Mouse (Mus musculus) MEL (cell line): ENCODE data around the gene Rgs6. TPM values are rescaled to one million over a fixed set of nuclear protein-coding genes. Genes with fewer than 3 reads are reported as not detected.

ENCODE experiments used
- DNase-seq: peaks from one replicate; pipeline ENCODE4 v3.0.0; 2011; ENCODE audit warnings: low read depth, low spot score
- H3K27ac ChIP-seq: 2 replicates; pipeline ENCODE4 v1.5.1; 2012; ENCODE audit warnings: low read depth, mild to moderate bottlenecking, control low read depth, low read length, moderate library complexity; ENCODE audit not compliant: control insufficient read depth
- H3K27me3 ChIP-seq, 2 experiments: fragments of 150-350 bp in 1 of 2; sonication (generic) in 1 of 2; 2 replicates each; pipeline ENCODE4 v1.6.1; 2012; ENCODE audit warnings: low read length in 2 of 2, mild to moderate bottlenecking in 2 of 2, improper control_type of control experiment in 1 of 2, moderate library complexity in 1 of 2; ENCODE audit not compliant: insufficient read depth in 2 of 2, control insufficient read depth in 1 of 2
- H3K36me3 ChIP-seq, 2 experiments: 2 replicates each; pipeline ENCODE4 v1.6.1; 2012 to 2014; ENCODE audit warnings: low read length in 2 of 2, improper control_type of control experiment in 1 of 2, inconsistent platforms in 1 of 2, mild to moderate bottlenecking in 1 of 2; ENCODE audit not compliant: insufficient read depth in 2 of 2, control insufficient read depth in 1 of 2
- H3K4me1 ChIP-seq, 2 experiments: fragments of 150-350 bp in 1 of 2; sonication (generic) in 1 of 2; 2 replicates each; pipeline ENCODE4 v1.6.1; 2012; ENCODE audit warnings: low read length in 2 of 2, improper control_type of control experiment in 1 of 2, mild to moderate bottlenecking in 1 of 2; ENCODE audit not compliant: insufficient read depth in 2 of 2, control insufficient read depth in 1 of 2
- H3K4me3 ChIP-seq, 2 experiments: fragments of 150-350 bp in 1 of 2; sonication (generic) in 1 of 2; 2 replicates each; pipeline ENCODE4 v1.5.1; 2012; ENCODE audit warnings: low read depth in 2 of 2, low read length in 2 of 2, mild to moderate bottlenecking in 2 of 2, moderate library complexity in 2 of 2, control low read depth in 1 of 2, improper control_type of control experiment in 1 of 2; ENCODE audit not compliant: control insufficient read depth in 1 of 2, insufficient read depth in 1 of 2
- H3K79me2 ChIP-seq: 2 replicates; pipeline ENCODE4 v1.6.1; 2012; ENCODE audit warnings: mild to moderate bottlenecking, low read length, moderate library complexity; ENCODE audit not compliant: control insufficient read depth, poor library complexity, insufficient read depth
- H3K9ac ChIP-seq: 2 replicates; pipeline ENCODE4 v1.6.1; 2012; ENCODE audit warnings: low read depth, mild to moderate bottlenecking, control low read depth, low read length, moderate library complexity; ENCODE audit not compliant: control insufficient read depth, poor library complexity, severe bottlenecking
- H3K9me3 ChIP-seq: fragments of 150-350 bp; sonication (generic); replicated peaks from 2 replicates; pipeline ENCODE4 v1.6.1; 2012; ENCODE audit warnings: mild to moderate bottlenecking, low read length, improper control_type of control experiment, moderate library complexity; ENCODE audit not compliant: insufficient read depth
- BHLHE40 ChIP-seq: IDR thresholded peaks from 2 replicates; pipeline ENCODE4 v1.6.1; 2012; ENCODE audit warnings: low read depth, mild to moderate bottlenecking, inconsistent platforms, low read length, improper control_type of control experiment, borderline replicate concordance
- CHD1 ChIP-seq: IDR thresholded peaks from 2 replicates; pipeline ENCODE4 v1.6.1; 2012; ENCODE audit warnings: low read depth, mild to moderate bottlenecking, inconsistent platforms, low read length, improper control_type of control experiment
- CHD2 ChIP-seq: IDR thresholded peaks from 2 replicates; pipeline ENCODE4 v1.6.1; 2011; ENCODE audit warnings: low read length, improper control_type of control experiment
- CTCF ChIP-seq, 3 experiments: IDR thresholded peaks in 2 of 3; conservative IDR thresholded peaks in 1 of 3; 2 replicates each; pipeline ENCODE4 v1.5.1; 2011 to 2012; ENCODE audit warnings: low read length in 3 of 3, low read depth in 2 of 3, mild to moderate bottlenecking in 2 of 3, improper control_type of control experiment in 1 of 3, inconsistent platforms in 1 of 3, mixed read lengths in 1 of 3, moderate library complexity in 1 of 3; ENCODE audit not compliant: control insufficient read depth in 1 of 3, insufficient read depth in 1 of 3, poor library complexity in 1 of 3, severe bottlenecking in 1 of 3
- E2F4 ChIP-seq: IDR thresholded peaks from 2 replicates; pipeline ENCODE4 v1.6.1; 2011; ENCODE audit warnings: low read depth, low read length, improper control_type of control experiment, borderline replicate concordance
- ETS1 ChIP-seq: IDR thresholded peaks from 2 replicates; pipeline ENCODE4 v1.6.1; 2012; ENCODE audit warnings: low read depth, mild to moderate bottlenecking, inconsistent platforms, low read length, improper control_type of control experiment, moderate library complexity
- KAT2A ChIP-seq: conservative IDR thresholded peaks from 2 replicates; pipeline ENCODE4 v1.6.1; 2012; ENCODE audit warnings: low read depth, low read length, improper control_type of control experiment, inconsistent platforms
- MAFK ChIP-seq: IDR thresholded peaks from 2 replicates; pipeline ENCODE4 v1.6.1; 2011; ENCODE audit warnings: low read depth, mild to moderate bottlenecking, low read length, improper control_type of control experiment, borderline replicate concordance
- MAX ChIP-seq: IDR thresholded peaks from 2 replicates; pipeline ENCODE4 v1.6.1; 2011; ENCODE audit warnings: low read length, improper control_type of control experiment
- MEF2A ChIP-seq: IDR thresholded peaks from 2 replicates; pipeline ENCODE4 v1.6.1; 2014; ENCODE audit warnings: low read depth, mild to moderate bottlenecking, inconsistent platforms, low read length, improper control_type of control experiment; ENCODE audit not compliant: poor library complexity, insufficient replicate concordance, severe bottlenecking; ENCODE audit errors: extremely low read depth
- MYC ChIP-seq: IDR thresholded peaks from 2 replicates; pipeline ENCODE4 v1.6.1; 2011; ENCODE audit warnings: low read depth, mild to moderate bottlenecking, low read length, improper control_type of control experiment, moderate library complexity
- POLR2A ChIP-seq, 2 experiments: IDR thresholded peaks; 2 replicates each; pipeline ENCODE4 v1.6.1; 2011 to 2012; ENCODE audit warnings: low read length in 2 of 2, mild to moderate bottlenecking in 2 of 2, control low read depth in 1 of 2, improper control_type of control experiment in 1 of 2, low read depth in 1 of 2, moderate library complexity in 1 of 2; ENCODE audit not compliant: control insufficient read depth in 1 of 2, insufficient read depth in 1 of 2, poor library complexity in 1 of 2
- POLR2AphosphoS2 ChIP-seq: IDR thresholded peaks from 2 replicates; pipeline ENCODE4 v1.6.1; 2011; ENCODE audit warnings: low read length, improper control_type of control experiment
- POLR2AphosphoS5 ChIP-seq: IDR thresholded peaks from 2 replicates; pipeline ENCODE4 v1.6.1; 2012; ENCODE audit warnings: low read depth, borderline replicate concordance, mild to moderate bottlenecking, inconsistent platforms, low read length, moderate library complexity, mixed read lengths
- RAD21 ChIP-seq: IDR thresholded peaks from 2 replicates; pipeline ENCODE4 v1.6.1; 2011; ENCODE audit warnings: mild to moderate bottlenecking, low read depth, low read length, improper control_type of control experiment
- SMC3 ChIP-seq: IDR thresholded peaks from 2 replicates; pipeline ENCODE4 v1.6.1; 2011; ENCODE audit warnings: low read depth, low read length, improper control_type of control experiment
- TAL1 ChIP-seq: IDR thresholded peaks from 2 replicates; pipeline ENCODE4 v1.6.1; 2012; ENCODE audit warnings: mild to moderate bottlenecking, inconsistent platforms, low read length, moderate library complexity, mixed read lengths
- TCF12 ChIP-seq: IDR thresholded peaks from 2 replicates; pipeline ENCODE4 v1.6.1; 2014; ENCODE audit warnings: low read depth, mild to moderate bottlenecking, inconsistent platforms, low read length, improper control_type of control experiment, moderate library complexity
- UBTF ChIP-seq: IDR thresholded peaks from 2 replicates; pipeline ENCODE4 v1.6.1; 2012; ENCODE audit warnings: low read depth, mild to moderate bottlenecking, inconsistent platforms, low read length, improper control_type of control experiment, moderate library complexity, borderline replicate concordance; ENCODE audit not compliant: insufficient read depth
- USF1 ChIP-seq: IDR thresholded peaks from 2 replicates; pipeline ENCODE4 v1.6.1; 2014; ENCODE audit warnings: low read depth, mild to moderate bottlenecking, inconsistent platforms, low read length, improper control_type of control experiment, moderate library complexity
- USF2 ChIP-seq, 2 experiments: IDR thresholded peaks; 2 replicates each; pipeline ENCODE4 v1.6.1; 2011 to 2012; ENCODE audit warnings: improper control_type of control experiment in 2 of 2, low read length in 2 of 2, borderline replicate concordance in 1 of 2, inconsistent platforms in 1 of 2, low read depth in 1 of 2, mild to moderate bottlenecking in 1 of 2; ENCODE audit not compliant: insufficient read depth in 1 of 2
- ZC3H11A ChIP-seq: IDR thresholded peaks from 2 replicates; pipeline ENCODE4 v1.6.1; 2012; ENCODE audit warnings: low read depth, mild to moderate bottlenecking, inconsistent platforms, low read length, improper control_type of control experiment
- ZMIZ1 ChIP-seq: IDR thresholded peaks from 2 replicates; pipeline ENCODE4 v1.6.1; 2012; ENCODE audit warnings: low read depth, mild to moderate bottlenecking, inconsistent platforms, low read length, improper control_type of control experiment, moderate library complexity
- ZNF384 ChIP-seq: IDR thresholded peaks from 2 replicates; pipeline ENCODE4 v1.6.1; 2012; ENCODE audit warnings: low read depth, mild to moderate bottlenecking, inconsistent platforms, low read length, improper control_type of control experiment
- polyA plus RNA-seq, 2 experiments: library from polyadenylated mRNA; stranded (reverse) in 1 of 2; unstranded in 1 of 2; fragments of >175 nt in 1 of 2; fragments of >200 nt in 1 of 2; gene quantifications; 2 replicates each; pipeline versions ENCODE4 v1.2.1 to v1.2.4; 2012; ENCODE audit warnings: low replicate concordance in 2 of 2, low read depth in 1 of 2; ENCODE audit not compliant: insufficient read length in 2 of 2, insufficient read depth in 1 of 2, missing spikeins in 1 of 2
- total RNA-seq: library from RNA; depleted of rRNA; stranded (reverse); fragments of 300-350 nt; gene quantifications from 2 replicates; pipeline ENCODE4 v1.2.3, GENCODE M21; 2012

Gene Rgs6
- total and polyA plus RNA-seq, 3 experiments = not detected

- H3K36me3 ChIP-seq = no peaks in the 10 kb centered on the region
- no peak for DNase-seq
- no peak for TF ChIP-seq ZC3H11A
- TF ChIP-seq UBTF = no peak
- TF ChIP-seq ZMIZ1 = no peak
- no peak for TF ChIP-seq USF2 (IDR thresholded peaks at IDR 0.05; ENCODE audit: borderline replicate concordance in 1 of 2, insufficient read depth in 1 of 2, low read depth in 1 of 2, low read length in 2 of 2)
- TF ChIP-seq MEF2A = no peak
- no peak for TF ChIP-seq KAT2A
- no peak for TF ChIP-seq USF1
- TF ChIP-seq BHLHE40 = no peak
- no peak for TF ChIP-seq ZNF384
- no peak for TF ChIP-seq CHD1
- TF ChIP-seq TCF12 = no peak
- TF ChIP-seq ETS1 = no peak
- no peak overlapping the region for H3K4me3 ChIP-seq
- H3K9ac ChIP-seq = no peak overlapping the region
- H3K4me1 ChIP-seq = no peaks in the 10 kb centered on the region
- no peaks in the 10 kb centered on the region for H3K79me2 ChIP-seq
- no peaks in the 10 kb centered on the region for H3K9me3 ChIP-seq
- no peaks in the 10 kb centered on the region; a peak in 1 of 4 replicates for H3K27me3 ChIP-seq
- no peak overlapping the region for H3K27ac ChIP-seq
Observed at GRCm38 (mm10) chr12:82617682-82618370, 29.7 kb downstream of the Rgs6 start.

DNA sequence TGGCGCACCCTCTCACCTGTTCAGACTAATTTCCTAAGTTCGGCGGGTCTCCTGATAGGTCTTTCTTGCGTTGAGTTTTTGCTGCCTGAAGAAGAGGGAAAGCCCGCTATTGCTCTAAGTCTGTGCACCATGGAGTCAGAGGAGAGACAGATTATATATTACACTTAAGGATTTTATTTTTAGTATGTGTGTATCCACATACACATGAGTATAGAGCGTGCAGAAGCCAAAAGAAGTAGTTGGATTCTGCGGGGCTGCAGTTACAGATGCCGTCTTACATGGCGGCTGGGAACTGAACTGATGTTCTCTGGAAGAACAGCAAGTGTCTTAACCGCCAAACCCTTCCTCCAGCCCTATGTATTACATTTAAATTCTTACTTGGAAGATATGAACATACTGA is 52.3 kb downstream of the Rgs6 start:
- H3K79me2 ChIP-seq = no peaks in the 10 kb centered on the region
- H3K27me3 ChIP-seq = no peaks in the 10 kb centered on the region; a peak in 1 of 4 replicates
- no peaks in the 10 kb centered on the region for H3K9me3 ChIP-seq
- no peak overlapping the region for H3K4me3 ChIP-seq
- no peak for TF ChIP-seq TCF12
- TF ChIP-seq USF2 (IDR thresholded peaks at IDR 0.05; ENCODE audit: borderline replicate concordance in 1 of 2, insufficient read depth in 1 of 2, low read depth in 1 of 2, low read length in 2 of 2) = no peak
- TF ChIP-seq CTCF (IDR thresholded peaks at IDR 0.05 in 2 of 3, conservative IDR thresholded peaks at IDR 0.05 in 1 of 3; ENCODE audit: control insufficient read depth in 1 of 3, insufficient read depth in 1 of 3, low read depth in 2 of 3, low read length in 3 of 3, poor library complexity in 1 of 3, severe bottlenecking in 1 of 3) = no peak
- TF ChIP-seq POLR2A (IDR thresholded peaks at IDR 0.05; ENCODE audit: control insufficient read depth in 1 of 2, insufficient read depth in 1 of 2, low read depth in 1 of 2, low read length in 2 of 2, poor library complexity in 1 of 2) = no peak
- no peak for TF ChIP-seq RAD21
- no peak for TF ChIP-seq MAX
- TF ChIP-seq POLR2AphosphoS2 = no peak
- TF ChIP-seq SMC3 = no peak
- no peak for TF ChIP-seq CHD2
- no peak for TF ChIP-seq POLR2AphosphoS5
- TF ChIP-seq MAFK = no peak
- TF ChIP-seq TAL1 = no peak
- TF ChIP-seq CHD1 = no peak
- TF ChIP-seq E2F4 = no peak
- no peak for TF ChIP-seq MYC
- TF ChIP-seq USF1 = no peak
- TF ChIP-seq ZC3H11A = no peak
- TF ChIP-seq KAT2A = no peak
- H3K4me1 ChIP-seq = no peaks in the 10 kb centered on the region
- H3K36me3 ChIP-seq = no peaks in the 10 kb centered on the region
- H3K9ac ChIP-seq = no peak overlapping the region
- no peak for DNase-seq
- H3K27ac ChIP-seq = no peak overlapping the region
